Mouse (Mus musculus): ENCODE results near the gene Rab35. TPM values are rescaled to one million over a fixed set of nuclear protein-coding genes. Genes with fewer than 3 reads are reported as not detected.

Gene Rab35
- total and polyA plus RNA-seq, 2 experiments, result 5.5 to 21.3 TPM

GRCm38 (mm10) chr5:115695191-115695770, 63.6 kb downstream of the Rab35 start:
- H3K27me3 ChIP-seq (ENCODE audit: control insufficient read depth, insufficient read depth, low read length), result 0 out of 2 replicates have a peak, but pooled peaks cover 3% of the 10 kb centered on the region
- H3K4me1 ChIP-seq (ENCODE audit: control insufficient read depth, insufficient read depth, low read length), result no peaks in the 10 kb centered on the region
- no peaks in the 10 kb centered on the region for H3K79me2 ChIP-seq (ENCODE audit: control insufficient read depth, insufficient read depth, low read length)
- no peak for TF ChIP-seq CTCF (IDR thresholded peaks at IDR 0.05; ENCODE audit: low read depth, low read length)
- TF ChIP-seq POLR2A (IDR thresholded peaks at IDR 0.05; ENCODE audit: extremely low read depth, insufficient read depth, low read length), result no peak
- WGBS, result 84% methylated on average over 6 of the region's 6 CpGs
- no peak for DNase-seq (ENCODE audit: extremely low read depth, low read depth, low spot score)
- no peak overlapping the region for H3K27ac ChIP-seq (replicated peaks; ENCODE audit: insufficient read depth, low read depth, low read length)
- H3K9ac ChIP-seq (ENCODE audit: low read depth, low read length), result no peak overlapping the region
- H3K4me3 ChIP-seq (ENCODE audit: insufficient read depth, low read depth, low read length), result no peak overlapping the region
- H3K36me3 ChIP-seq (ENCODE audit: control insufficient read depth, insufficient read depth, low read length), result no peaks in the 10 kb centered on the region

GRCm38 (mm10) chr5:115696811-115697210, 65.1 kb downstream of the Rab35 start:
- 0 out of 2 replicates have a peak, but pooled peaks cover 3% of the 10 kb centered on the region for H3K27me3 ChIP-seq (ENCODE audit: control insufficient read depth, insufficient read depth, low read length)
- DNase-seq (ENCODE audit: extremely low read depth, low read depth, low spot score), result no peak
- no peak for TF ChIP-seq CTCF (IDR thresholded peaks at IDR 0.05; ENCODE audit: low read depth, low read length)
- no peak for TF ChIP-seq POLR2A (IDR thresholded peaks at IDR 0.05; ENCODE audit: extremely low read depth, insufficient read depth, low read length)
- WGBS, result 88% methylated on average over 5 of the region's 5 CpGs
- H3K36me3 ChIP-seq (ENCODE audit: control insufficient read depth, insufficient read depth, low read length), result no peaks in the 10 kb centered on the region
- H3K9ac ChIP-seq (ENCODE audit: low read depth, low read length), result no peak overlapping the region
- no peak overlapping the region for H3K4me3 ChIP-seq (ENCODE audit: insufficient read depth, low read depth, low read length)
- no peak overlapping the region for H3K27ac ChIP-seq (replicated peaks; ENCODE audit: insufficient read depth, low read depth, low read length)
- H3K79me2 ChIP-seq (ENCODE audit: control insufficient read depth, insufficient read depth, low read length), result no peaks in the 10 kb centered on the region
- H3K4me1 ChIP-seq (ENCODE audit: control insufficient read depth, insufficient read depth, low read length), result no peaks in the 10 kb centered on the region

Other genes starting within 250 kb of the Rab35 start
- not detected in 2 replicates for gene Msi1, start 202.3 kb upstream of the Rab35 start, total RNA-seq (2014; rRNA removed)
- gene Msi1, start 202.3 kb upstream of the Rab35 start, polyA plus RNA-seq (2012; rRNA removed), result 0.09 and 0.35 TPM in 2 replicates
- 0.40 and 2.7 TPM in 2 replicates for gene Pla2g1b, start 165.6 kb upstream of the Rab35 start, total RNA-seq (2014; rRNA removed)
- not detected in 2 replicates for gene Pla2g1b, start 165.6 kb upstream of the Rab35 start, polyA plus RNA-seq (2012; rRNA removed)
- gene Sirt4, start 147.2 kb upstream of the Rab35 start, total RNA-seq (2014; rRNA removed), result 11.5 and 15.0 TPM in 2 replicates
- 26.1 and 26.6 TPM in 2 replicates for gene Sirt4, start 147.2 kb upstream of the Rab35 start, polyA plus RNA-seq (2012; rRNA removed)
- 10.5 and 15.2 TPM in 2 replicates for gene Pxn, start 125.2 kb upstream of the Rab35 start, total RNA-seq (2014; rRNA removed)
- 33.6 and 40.2 TPM in 2 replicates for gene Pxn, start 125.2 kb upstream of the Rab35 start, polyA plus RNA-seq (2012; rRNA removed)
- gene Rplp0, start 72.4 kb upstream of the Rab35 start, total RNA-seq (2014; rRNA removed), result 709 and 835 TPM in 2 replicates
- 607 and 623 TPM in 2 replicates for gene Rplp0, start 72.4 kb upstream of the Rab35 start, polyA plus RNA-seq (2012; rRNA removed)
- 14.8 and 18.3 TPM in 2 replicates for gene Gcn1l1, start 66.7 kb upstream of the Rab35 start, total RNA-seq (2014; rRNA removed)
- gene Gcn1l1, start 66.7 kb upstream of the Rab35 start, polyA plus RNA-seq (2012; rRNA removed), result 23.2 and 28.8 TPM in 2 replicates
- gene Bicdl1, start 99.7 kb downstream of the Rab35 start, total RNA-seq (2014; rRNA removed), result 1.1 and 1.5 TPM in 2 replicates
- 3.1 and 3.9 TPM in 2 replicates for gene Bicdl1, start 99.7 kb downstream of the Rab35 start, polyA plus RNA-seq (2012; rRNA removed)
- 0.74 and 1.3 TPM in 2 replicates for gene Cit, start 213.4 kb downstream of the Rab35 start, total RNA-seq (2014; rRNA removed)
- gene Cit, start 213.4 kb downstream of the Rab35 start, polyA plus RNA-seq (2012; rRNA removed), result 0.22 and 0.43 TPM in 2 replicates

Data from liver, adult 2 months (tissue).